Mouse (Mus musculus) embryonic fibroblast, embryonic 13.5 days (primary cell): ENCODE measurements at regions not wholly inside any gene's neighbourhood (a gene's known extent, or its start where the extent isn't known, plus 50 kb on each side); places are given as distances from the start of the nearest gene placed in this dataset.

Experiments
- H3K27ac ChIP-seq: 2 replicates; pipeline ENCODE4 v1.5.1; 2012; ENCODE audit warnings: low read length, control low read depth, inconsistent platforms; ENCODE audit not compliant: insufficient read depth
- H3K4me1 ChIP-seq: 2 replicates; pipeline ENCODE4 v1.6.1; 2011; ENCODE audit warnings: low read length; ENCODE audit not compliant: control insufficient read depth, insufficient read depth
- H3K4me3 ChIP-seq: 2 replicates; pipeline ENCODE4 v1.5.1; 2011; ENCODE audit warnings: mild to moderate bottlenecking, control low read depth, low read length; ENCODE audit not compliant: insufficient read depth
- CTCF ChIP-seq: IDR thresholded peaks from 2 replicates; pipeline ENCODE4 v1.5.1; 2011; ENCODE audit warnings: mild to moderate bottlenecking, control low read depth, low read length, moderate library complexity, borderline replicate concordance; ENCODE audit not compliant: insufficient read depth
- POLR2A ChIP-seq: IDR thresholded peaks from 2 replicates; pipeline ENCODE4 v1.6.1; 2011; ENCODE audit warnings: low read depth, mild to moderate bottlenecking, control low read depth, low read length, moderate library complexity

DNA sequence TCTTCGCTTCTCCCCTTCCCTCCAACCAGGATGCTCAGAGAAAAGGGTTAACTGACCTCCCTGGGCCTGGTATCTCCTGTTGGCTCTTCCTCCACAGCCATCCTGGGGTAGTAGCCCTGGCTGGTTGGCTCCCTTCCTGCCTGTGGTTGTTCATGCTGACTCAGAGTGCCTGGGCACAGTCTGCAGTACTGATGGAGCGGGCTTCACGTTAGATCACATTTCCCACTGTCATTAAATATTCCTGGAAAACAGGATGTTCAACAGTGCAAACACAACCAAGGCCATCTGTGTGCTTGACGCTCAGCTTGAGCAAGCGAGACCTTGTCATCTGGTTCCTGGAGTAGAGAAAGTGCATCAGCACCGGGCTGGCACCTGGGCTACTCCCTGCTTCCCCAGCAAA is 53.6 kb upstream of the Spdye4c start:
- no peak for TF ChIP-seq CTCF
- TF ChIP-seq POLR2A, result no peak
- no peaks in the 10 kb centered on the region for H3K4me1 ChIP-seq
- H3K27ac ChIP-seq, result no peak overlapping the region
- H3K4me3 ChIP-seq, result no peak overlapping the region

GRCm38 (mm10) chr2:128538736-128539135 is 52.3 kb upstream of the Spdye4c start:
- H3K4me3 ChIP-seq, result no peak overlapping the region
- no peaks in the 10 kb centered on the region for H3K4me1 ChIP-seq
- no peak overlapping the region for H3K27ac ChIP-seq
- TF ChIP-seq CTCF (no peak), POLR2A (no peak)
